Mouse (Mus musculus) hindbrain, embryonic 16.5 days (tissue): ENCODE data around the gene Efna4. TPM values are rescaled to one million over a fixed set of nuclear protein-coding genes. Genes with fewer than 3 reads are reported as not detected.
A peak's percentile ranks its signal among the peaks of the same experiment; 100 is the strongest.

ENCODE experiments used
- ATAC-seq: fragments of 200-750 bp; cut with Nextera tagmentation; 2 replicates; pipeline ENCODE4 v1.8.0; 2017; ENCODE audit warnings: moderate TSS enrichment, moderate library complexity
- H3K27ac ChIP-seq: fragments of 300-500 bp; sonication (generic); 2 replicates; pipeline ENCODE4 v1.5.1; 2014; ENCODE audit warnings: low read depth, mild to moderate bottlenecking, control low read depth, low read length, moderate library complexity
- H3K27me3 ChIP-seq: fragments of 300-500 bp; sonication (generic); replicated peaks from 2 replicates; pipeline ENCODE4 v1.6.1; 2014; ENCODE audit warnings: low read length; ENCODE audit not compliant: control insufficient read depth, insufficient read depth
- H3K36me3 ChIP-seq: fragments of 300-500 bp; sonication (generic); 2 replicates; pipeline ENCODE4 v1.6.1; 2014; ENCODE audit warnings: mild to moderate bottlenecking, low read length, moderate library complexity, mixed read lengths; ENCODE audit not compliant: control insufficient read depth, insufficient read depth
- H3K4me1 ChIP-seq: fragments of 300-500 bp; sonication (generic); 2 replicates; pipeline ENCODE4 v1.6.1; 2014; ENCODE audit warnings: low read depth, low read length; ENCODE audit not compliant: control insufficient read depth, insufficient read depth
- H3K4me2 ChIP-seq: fragments of 300-500 bp; sonication (generic); 2 replicates; pipeline ENCODE4 v1.6.1; 2014; ENCODE audit warnings: mild to moderate bottlenecking, low read length, control low read depth, moderate library complexity
- H3K4me3 ChIP-seq: fragments of 300-500 bp; sonication (generic); 2 replicates; pipeline ENCODE4 v1.5.1; 2014; ENCODE audit warnings: mild to moderate bottlenecking, low read length, control low read depth, moderate library complexity
- H3K9ac ChIP-seq: fragments of 300-500 bp; sonication (generic); 2 replicates; pipeline ENCODE4 v1.6.1; 2014; ENCODE audit warnings: low read depth, mild to moderate bottlenecking, control low read depth, low read length, moderate library complexity
- H3K9me3 ChIP-seq: fragments of 300-500 bp; sonication (generic); 2 replicates; pipeline ENCODE4 v1.6.1; 2014; ENCODE audit warnings: mild to moderate bottlenecking, low read length, moderate library complexity; ENCODE audit not compliant: control insufficient read depth
- WGBS: fragments of 180-500 bp; shearing (Covaris S2); extraction: QIAGEN DNeasy Blood & Tissue Kit; methylation state at CpG from one replicate; pipeline ENCODE4 v1.1.7; 2014; 5-methylcytosine and 5-hydroxymethylcytosine counted together
- polyA plus RNA-seq: library from polyadenylated mRNA; unstranded; fragments of >200 nt; fragmentation: Nextera tagmentation; extraction: Ambion mirVana; gene quantifications from 2 replicates; pipeline ENCODE4 v1.2.1, GENCODE M21; 2015

The Efna4 gene
- polyA plus RNA-seq, 1 experiment from 2014 or later: 3.9 TPM

GRCm38 (mm10) chr3:89318316-89318715, 19.5 kb downstream of the Efna4 start:
- H3K27ac ChIP-seq: no peak overlapping the region
- no peaks in the 10 kb centered on the region for H3K9me3 ChIP-seq
- H3K4me1 ChIP-seq: peaks cover 55% of the 10 kb centered on the region
- 66% methylated on average over 8 of the region's 8 CpGs for WGBS
- no peak overlapping the region for H3K4me3 ChIP-seq
- no peak overlapping the region for H3K9ac ChIP-seq
- H3K4me2 ChIP-seq: no peak overlapping the region
- ATAC-seq: no peak
- H3K36me3 ChIP-seq: 0 out of 2 replicates have a peak, but pooled peaks cover 11% of the 10 kb centered on the region
- H3K27me3 ChIP-seq: peaks cover 3% of the 10 kb centered on the region

DNA sequence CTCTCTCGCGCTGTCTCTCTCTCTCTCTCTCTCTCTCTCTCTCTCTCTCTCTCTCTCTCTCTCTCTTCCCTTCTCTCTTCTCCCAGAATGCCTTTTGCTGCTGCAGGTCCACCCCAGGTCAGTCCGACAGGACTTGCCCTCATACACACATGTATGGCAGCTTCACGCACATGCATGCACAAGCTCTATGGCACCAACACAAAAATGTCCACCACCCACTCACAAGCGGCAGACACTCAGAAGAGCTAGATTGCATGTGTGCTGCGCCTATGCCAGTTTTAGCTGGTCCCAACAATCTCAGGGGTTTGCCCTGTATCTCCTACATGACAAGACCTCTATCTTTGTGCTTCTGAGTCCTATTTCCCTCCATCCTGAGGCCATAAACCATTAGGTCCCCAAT, 20.6 kb downstream of the Efna4 start:
- peaks cover 3% of the 10 kb centered on the region for H3K27me3 ChIP-seq
- peaks cover 55% of the 10 kb centered on the region for H3K4me1 ChIP-seq
- no peak overlapping the region for H3K27ac ChIP-seq
- H3K9ac ChIP-seq: 0 out of 2 replicates have a peak overlapping the region, but pooled peaks have one; percentile 16
- no peak overlapping the region for H3K4me3 ChIP-seq
- no peak for ATAC-seq
- H3K36me3 ChIP-seq: 0 out of 2 replicates have a peak, but pooled peaks cover 11% of the 10 kb centered on the region
- 50% methylated on average over 6 of the region's 6 CpGs for WGBS
- H3K4me2 ChIP-seq: peak overlapping the region; percentile 25; the same call in 1 of the 2 replicates
- H3K9me3 ChIP-seq: no peaks in the 10 kb centered on the region

DNA sequence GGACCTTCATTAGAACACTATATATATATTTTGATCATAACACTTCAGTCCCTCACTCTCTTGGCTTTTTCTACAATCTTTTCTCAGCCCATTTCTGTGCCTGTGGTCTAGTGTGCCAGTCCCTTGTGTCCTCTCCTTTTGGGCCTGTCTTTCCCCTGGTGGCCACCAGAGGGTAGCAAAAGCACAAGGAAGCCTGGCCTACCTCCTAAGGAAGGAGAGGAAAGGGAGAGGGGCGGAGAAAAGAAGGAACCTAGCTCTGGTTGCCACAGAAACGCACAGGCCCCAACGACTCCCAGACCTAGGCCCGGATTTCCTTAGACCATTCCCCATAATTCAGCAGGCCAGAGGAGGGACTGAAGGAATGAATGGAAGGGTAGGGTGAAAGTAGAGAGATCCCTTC, 21.0 kb downstream of the Efna4 start:
- Histone ChIP-seq H3K4me2 (peak overlapping the region; percentile 25), H3K27me3 (peaks cover 3% of the 10 kb centered on the region), H3K9ac (peak overlapping the region; percentile 13; the same call in 1 of the 2 replicates), H3K36me3 (0 out of 2 replicates have a peak, but pooled peaks cover 11% of the 10 kb centered on the region), H3K27ac (no peak overlapping the region), H3K4me1 (peaks cover 55% of the 10 kb centered on the region), H3K9me3 (no peaks in the 10 kb centered on the region), H3K4me3 (no peak overlapping the region)
- WGBS: 0% methylated on average over 4 of the region's 4 CpGs
- peak; percentile 9 for ATAC-seq

DNA sequence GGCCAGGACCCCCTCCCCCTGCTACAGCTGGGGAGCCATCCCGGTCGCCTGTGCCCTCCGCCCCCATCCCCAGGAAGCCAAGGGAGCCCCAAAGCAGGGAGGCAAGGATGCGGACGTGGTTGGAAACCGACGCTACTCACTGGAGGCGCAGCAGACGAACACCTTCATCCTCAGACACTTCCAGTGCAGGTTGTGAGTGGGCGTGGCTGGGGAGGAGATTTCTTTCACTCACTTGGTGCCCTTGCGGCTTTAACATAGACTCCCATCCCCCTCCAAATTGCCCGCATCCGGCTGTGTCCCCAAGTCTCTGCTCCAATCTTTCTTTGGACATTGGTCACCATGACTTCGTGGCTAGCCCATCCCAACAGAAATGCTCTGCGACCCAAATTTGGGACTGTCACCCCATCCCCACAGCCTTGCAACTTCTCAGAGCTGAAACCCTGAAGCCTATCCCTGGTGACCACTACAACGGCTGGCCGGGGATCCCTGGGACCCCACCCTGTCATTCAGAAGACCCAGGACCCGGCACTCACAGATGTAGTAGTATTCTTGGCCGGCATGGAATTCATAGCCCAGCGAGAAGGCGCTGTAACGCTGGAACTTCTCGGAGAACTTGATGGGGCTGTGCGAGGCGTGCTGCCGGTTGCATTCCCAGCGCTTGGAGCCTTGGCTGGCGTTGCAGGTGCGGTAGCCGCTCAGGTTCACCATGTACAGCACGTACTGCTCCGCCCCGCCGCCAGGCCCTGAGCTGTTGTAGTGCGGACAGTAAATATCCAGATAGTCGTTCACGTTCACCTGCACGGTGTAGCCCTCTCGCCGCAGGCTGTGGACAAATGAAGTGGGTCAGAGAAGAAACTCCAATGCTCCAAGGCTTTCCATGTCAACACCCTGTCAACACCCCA, 21.6 kb downstream of the Efna4 start:
- ATAC-seq: 0 out of 2 replicates have a peak, but pooled peaks have one; percentile 3
- WGBS: 6% methylated on average over 40 of the region's 40 CpGs
- peak overlapping the region; percentile 57 for H3K4me2 ChIP-seq
- H3K9ac ChIP-seq: peak overlapping the region; percentile 33
- no peak overlapping the region for H3K4me3 ChIP-seq
- H3K27ac ChIP-seq: no peak overlapping the region
- peaks cover 53% of the 10 kb centered on the region for H3K4me1 ChIP-seq
- H3K9me3 ChIP-seq: no peaks in the 10 kb centered on the region
- 0 out of 2 replicates have a peak, but pooled peaks cover 11% of the 10 kb centered on the region for H3K36me3 ChIP-seq
- H3K27me3 ChIP-seq: peaks cover 3% of the 10 kb centered on the region

GRCm38 (mm10) chr3:89315195-89315929, 22.5 kb downstream of the Efna4 start:
- peak overlapping the region; percentile 21; the same call in 1 of the 2 replicates for H3K4me3 ChIP-seq
- ATAC-seq: no peak
- 7% methylated on average over 23 of the region's 26 CpGs for WGBS
- H3K4me1 ChIP-seq: peaks cover 45% of the 10 kb centered on the region
- peak overlapping the region; percentile 49 for H3K9ac ChIP-seq
- peaks cover 3% of the 10 kb centered on the region for H3K27me3 ChIP-seq
- H3K36me3 ChIP-seq: 0 out of 2 replicates have a peak, but pooled peaks cover 11% of the 10 kb centered on the region
- H3K9me3 ChIP-seq: no peaks in the 10 kb centered on the region
- peak overlapping the region; percentile 57 for H3K4me2 ChIP-seq
- no peak overlapping the region for H3K27ac ChIP-seq

DNA sequence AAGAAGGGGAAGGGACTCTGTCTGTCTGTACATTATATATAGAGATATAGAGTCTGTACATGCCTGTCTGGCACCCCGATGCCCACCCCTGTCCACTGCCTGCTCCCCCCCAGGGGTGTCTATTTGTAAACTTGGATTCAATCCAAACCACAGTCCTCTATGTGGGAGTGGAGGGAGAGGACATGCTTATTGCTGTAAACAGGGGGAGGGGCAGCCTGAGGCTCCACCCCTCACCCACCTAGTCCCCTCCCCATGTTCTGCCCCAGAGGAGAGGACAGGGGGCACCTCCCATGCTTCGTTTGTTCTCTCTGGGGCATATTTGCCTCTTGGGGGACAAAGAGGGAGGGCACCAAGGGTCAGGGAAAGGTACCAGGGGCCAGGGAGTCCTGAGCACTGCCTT, 23.0 kb downstream of the Efna4 start:
- no peak overlapping the region for H3K27ac ChIP-seq
- H3K27me3 ChIP-seq: peaks cover 3% of the 10 kb centered on the region; the same call in 1 of the 2 replicates
- no peak overlapping the region for H3K4me2 ChIP-seq
- 0 out of 2 replicates have a peak, but pooled peaks cover 11% of the 10 kb centered on the region for H3K36me3 ChIP-seq
- H3K9me3 ChIP-seq: no peaks in the 10 kb centered on the region
- H3K4me1 ChIP-seq: peaks cover 42% of the 10 kb centered on the region
- H3K9ac ChIP-seq: no peak overlapping the region
- no peak overlapping the region for H3K4me3 ChIP-seq
- 35% methylated on average over 2 of the region's 2 CpGs for WGBS
- ATAC-seq: no peak

- H3K4me3 ChIP-seq: no peak overlapping the region
- WGBS: 70% methylated on average over 5 of the region's 5 CpGs
- H3K9me3 ChIP-seq: no peaks in the 10 kb centered on the region
- 0 out of 2 replicates have a peak, but pooled peaks cover 11% of the 10 kb centered on the region for H3K36me3 ChIP-seq
- H3K27ac ChIP-seq: no peak overlapping the region
- H3K4me1 ChIP-seq: peaks cover 39% of the 10 kb centered on the region
- H3K4me2 ChIP-seq: no peak overlapping the region
- peaks cover 3% of the 10 kb centered on the region; the same call in 1 of the 2 replicates for H3K27me3 ChIP-seq
- no peak for ATAC-seq
- H3K9ac ChIP-seq: no peak overlapping the region
These were observed 23.5 kb downstream of the Efna4 start for GRCm38 (mm10) chr3:89314340-89314739.

DNA sequence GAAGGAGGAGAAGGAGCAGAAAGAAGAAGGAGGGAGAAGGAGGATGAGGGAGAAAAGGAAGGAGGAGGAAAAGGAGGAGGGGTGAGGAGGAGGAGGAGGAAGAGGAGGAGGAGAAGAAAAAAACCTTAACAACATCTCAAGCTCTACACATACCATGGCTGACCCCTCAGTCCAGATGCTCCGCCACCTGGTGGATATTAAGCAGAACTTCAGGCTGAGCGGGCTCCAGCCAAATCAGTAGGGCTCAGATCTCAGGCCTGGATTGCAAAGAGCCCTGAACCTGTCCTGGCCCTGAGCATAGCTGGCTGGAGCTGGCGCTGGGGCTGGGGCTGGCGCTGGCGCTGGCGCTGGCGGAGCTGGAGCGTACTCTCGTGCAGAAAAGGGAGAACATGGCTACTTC, 29.7 kb downstream of the Efna4 start:
- Histone ChIP-seq H3K4me2 (no peak overlapping the region), H3K4me1 (no peaks in the 10 kb centered on the region)
- WGBS: 4% methylated on average over 9 of the region's 9 CpGs

More for the DNA sequence above, 29.7 kb downstream of the Efna4 start:
- Histone ChIP-seq H3K9ac (peak overlapping the region; percentile 31; the same call in 1 of the 2 replicates), H3K27me3 (no peaks in the 10 kb centered on the region), H3K36me3 (no peaks in the 10 kb centered on the region), H3K9me3 (no peaks in the 10 kb centered on the region), H3K4me3 (no peak overlapping the region), H3K27ac (no peak overlapping the region)
- ATAC-seq: peak; percentile 89
